Mouse (Mus musculus) cerebellum, adult 8-10 months (tissue): ENCODE data around the gene March10.

Experiments used
- DNase-seq: peaks from one replicate; pipeline ENCODE4 v3.0.0; 2022

The March10 gene

GRCm38 (mm10) chr11:105456497-105456907, at the start of gene March10:
March10 (minus strand) TSS chr11:105456735.
- peak; percentile 13 for DNase-seq

GRCm38 (mm10) chr11:105506322-105506721, 49.8 kb upstream of the March10 start:
- no peak for DNase-seq

GRCm38 (mm10) chr11:105505038-105505437, 48.5 kb upstream of the March10 start:
- DNase-seq, result no peak

- no peak for DNase-seq
Observed at GRCm38 (mm10) chr11:105502311-105502710, 45.8 kb upstream of the March10 start.

- DNase-seq, result no peak
Observed at GRCm38 (mm10) chr11:105497505-105497904, 41.0 kb upstream of the March10 start.

- DNase-seq, result no peak
Observed at GRCm38 (mm10) chr11:105496665-105497064, 40.1 kb upstream of the March10 start.

GRCm38 (mm10) chr11:105495591-105496270, 39.2 kb upstream of the March10 start:
- DNase-seq, result no peak

GRCm38 (mm10) chr11:105494786-105495369, 38.3 kb upstream of the March10 start:
- no peak for DNase-seq

GRCm38 (mm10) chr11:105492392-105492791, 35.9 kb upstream of the March10 start:
- DNase-seq, result no peak

- DNase-seq, result no peak
Observed at GRCm38 (mm10) chr11:105490971-105491370, 34.4 kb upstream of the March10 start.

GRCm38 (mm10) chr11:105485412-105485811, 28.9 kb upstream of the March10 start:
- DNase-seq, result no peak

- DNase-seq, result no peak
Observed at GRCm38 (mm10) chr11:105484993-105485392, 28.5 kb upstream of the March10 start.

- no peak for DNase-seq
Observed at GRCm38 (mm10) chr11:105482747-105483146, 26.2 kb upstream of the March10 start.

- no peak for DNase-seq
Observed at GRCm38 (mm10) chr11:105474746-105475145, 18.2 kb upstream of the March10 start.

GRCm38 (mm10) chr11:105474352-105474736, 17.8 kb upstream of the March10 start:
- DNase-seq, result no peak

GRCm38 (mm10) chr11:105473716-105474351, 17.3 kb upstream of the March10 start:
- DNase-seq, result no peak

- no peak for DNase-seq
Observed at GRCm38 (mm10) chr11:105472610-105473009, 16.1 kb upstream of the March10 start.

GRCm38 (mm10) chr11:105470896-105471295, 14.4 kb upstream of the March10 start:
- DNase-seq, result no peak

- no peak for DNase-seq
Observed at GRCm38 (mm10) chr11:105469561-105469960, 13.0 kb upstream of the March10 start.

- no peak for DNase-seq
Observed at GRCm38 (mm10) chr11:105469091-105469507, 12.6 kb upstream of the March10 start.

- no peak for DNase-seq
Observed at GRCm38 (mm10) chr11:105468436-105468835, 11.9 kb upstream of the March10 start.

- no peak for DNase-seq
Observed at GRCm38 (mm10) chr11:105467816-105468215, 11.3 kb upstream of the March10 start.

GRCm38 (mm10) chr11:105467266-105467665, 10.7 kb upstream of the March10 start:
- no peak for DNase-seq

GRCm38 (mm10) chr11:105466756-105467155, 10.2 kb upstream of the March10 start:
- DNase-seq, result no peak
